Mouse (Mus musculus) gastrocnemius, postnatal 4 days (tissue): ENCODE data around the gene Tle4. TPM values are rescaled to one million over a fixed set of nuclear protein-coding genes. Genes with fewer than 3 reads are reported as not detected.

Source experiments
- DNase-seq, 2 experiments: peaks; one replicate each; pipeline ENCODE4 v3.0.0; 2021 to 2022; ENCODE audit warnings: low spot score in 2 of 2, mixed read lengths in 2 of 2
- total RNA-seq, 2 experiments: library from RNA; stranded (reverse); gene quantifications; 2 replicates each; pipeline ENCODE4 v1.2.3; 2021

The Tle4 gene
- total RNA-seq, 2 experiments from 2014 or later, result 17.7 to 20.0 TPM

GRCm38 (mm10) chr19:14415996-14416395 is 181.9 kb downstream of the Tle4 start:
- no peak for DNase-seq

DNA sequence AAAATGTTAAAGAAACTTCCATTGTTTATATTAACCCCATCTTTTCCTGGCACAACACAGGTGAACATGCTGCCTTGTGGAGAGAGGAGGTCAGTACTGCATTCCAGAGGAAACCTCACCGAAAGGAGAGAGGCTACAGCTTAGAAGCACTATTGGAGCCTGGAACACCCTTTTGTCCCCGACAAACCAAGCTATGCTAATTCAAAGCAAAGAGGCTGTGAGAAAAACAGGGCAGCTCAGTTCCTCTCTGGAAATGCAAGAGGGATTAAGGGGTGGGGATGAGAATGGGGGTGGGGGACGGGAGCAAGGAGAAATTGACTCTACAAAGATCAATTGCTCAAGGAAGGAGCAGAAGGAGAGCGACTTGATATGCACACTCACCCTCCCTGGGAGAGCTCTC is 182.9 kb downstream of the Tle4 start:
- no peak for DNase-seq

- DNase-seq, result no peak
Measured at GRCm38 (mm10) chr19:14406603-14407002, 191.2 kb downstream of the Tle4 start.
